Comparison of ENCODE assay signal across 8 mouse cellular contexts in genomic region chr6:67535777-67536054, GRCm38 (mm10). TPM values are rescaled to one million over a fixed set of nuclear protein-coding genes. Genes with fewer than 3 reads are reported as not detected.
DNase-seq lines count a peak whose midpoint lies in the region; ATAC-seq lines count a peak whose summit lies in the region.

Tacstd2 (minus strand) TSS chr6:67535796.

- ATAC-seq in intestine, embryonic 16.5 days, result peak; percentile 58
- peak; percentile 47; the same call in 1 of the 2 replicates for ATAC-seq in lung, embryonic 15.5 days (ENCODE audit: borderline replicate concordance, extremely low read depth, low FRiP score, low TSS enrichment)

- H3K36me3 ChIP-seq in intestine, embryonic 16.5 days (ENCODE audit: control insufficient read depth, insufficient read depth, low read length), result no peaks in the 10 kb centered on the region
- H3K36me3 ChIP-seq in lung, embryonic 15.5 days, result no peaks in the 10 kb centered on the region

- no peaks in the 10 kb centered on the region for H3K9me3 ChIP-seq in intestine, embryonic 16.5 days (ENCODE audit: control insufficient read depth, low read length)
- no peaks in the 10 kb centered on the region for H3K9me3 ChIP-seq in lung, embryonic 15.5 days

- intact Hi-C loops in left cerebral cortex, postnatal 36 days (cut with DNase I), result no loop called here

- no peak within 1 kb of the TSS for H3K27ac ChIP-seq in intestine, embryonic 16.5 days (ENCODE audit: low read length)
- H3K27ac ChIP-seq in lung, embryonic 15.5 days, result no peak within 1 kb of the TSS

- WGBS in intestine, embryonic 16.5 days, result 4% methylated on average over 8 of the region's 8 CpGs
- 2% methylated on average over 8 of the region's 8 CpGs for WGBS in lung, embryonic 15.5 days

- DNase-seq in urinary bladder, adult 2 months (ENCODE audit: low spot score), result peak; percentile 41
- no peak for DNase-seq in urinary bladder, postnatal 25 days (ENCODE audit: low spot score)
- DNase-seq in urinary bladder, postnatal 36 days (ENCODE audit: low spot score in 2 of 2), result peak; percentile 56 to 63
- no peak for DNase-seq in right cerebral cortex, adult 2 months (ENCODE audit: low spot score in 2 of 2)
- no peak for DNase-seq in layer of hippocampus, adult 18-20 months (ENCODE audit: low spot score in 2 of 2)
- no peak for DNase-seq in left cerebral cortex, postnatal 36 days (ENCODE audit: low spot score in 2 of 2)

- peak within 1 kb of the TSS; percentile 78 for H3K4me2 ChIP-seq in intestine, embryonic 16.5 days (ENCODE audit: low read depth, low read length)
- peak within 1 kb of the TSS; percentile 70 for H3K4me2 ChIP-seq in lung, embryonic 15.5 days

- H3K4me1 ChIP-seq in intestine, embryonic 16.5 days (ENCODE audit: control insufficient read depth, insufficient read depth, low read length), result peaks cover 12% of the 10 kb centered on the region
- no peaks in the 10 kb centered on the region; the same call in none of the 2 replicates for H3K4me1 ChIP-seq in lung, embryonic 15.5 days

- peak within 1 kb of the TSS; percentile 37; the same call in 1 of the 2 replicates for H3K9ac ChIP-seq in intestine, embryonic 16.5 days (ENCODE audit: low read depth, low read length)
- peak within 1 kb of the TSS; percentile 19; the same call in 1 of the 2 replicates for H3K9ac ChIP-seq in lung, embryonic 15.5 days

- H3K27me3 ChIP-seq in intestine, embryonic 16.5 days (replicated peaks; ENCODE audit: control insufficient read depth, insufficient read depth, low read length), result peaks cover 38% of the 10 kb centered on the region
- peaks cover 51% of the 10 kb centered on the region for H3K27me3 ChIP-seq in lung, embryonic 15.5 days

- H3K4me3 ChIP-seq in intestine, embryonic 16.5 days (ENCODE audit: low read length), result peak within 1 kb of the TSS; percentile 47
- peak within 1 kb of the TSS; percentile 40 for H3K4me3 ChIP-seq in lung, embryonic 15.5 days

RNA-seq across cellular contexts. Expression of gene Tacstd2, which starts in this region (rescaled TPM):
- 112 and 119 TPM in 2 replicates for polyA plus RNA-seq in urinary bladder, adult 2 months (2012; rRNA removed)
- polyA plus RNA-seq in intestine, embryonic 16.5 days (2015; fragmentation: Nextera tagmentation; extraction: Ambion mirVana), result 4.6 and 6.3 TPM in 2 replicates
- 15.6 and 16.8 TPM in 2 replicates for polyA plus RNA-seq in lung, embryonic 15.5 days (2015; fragmentation: Nextera tagmentation; extraction: Ambion mirVana)
- total RNA-seq in layer of hippocampus, adult 18-20 months (2021), result 1 to 10 TPM; 1.1 to 1.9 TPM
- under 1 TPM in 1 of 2 experiments, not detected in 1; 0.25 TPM for total RNA-seq in left cerebral cortex, postnatal 36 days (2021)

Comparison
In these comparisons a context has a peak if more than half of its experiments do, and no peak if none do; other contexts are left out.
1. DNase-seq: peak in urinary bladder, adult 2 months (single experiment) and urinary bladder, postnatal 36 days (2 of 2); none in urinary bladder, postnatal 25 days (single experiment), right cerebral cortex, adult 2 months (0 of 2), layer of hippocampus, adult 18-20 months (0 of 2) and left cerebral cortex, postnatal 36 days (0 of 2).